ENCODE assay signal across 8 mouse cellular contexts in the genomic region with DNA sequence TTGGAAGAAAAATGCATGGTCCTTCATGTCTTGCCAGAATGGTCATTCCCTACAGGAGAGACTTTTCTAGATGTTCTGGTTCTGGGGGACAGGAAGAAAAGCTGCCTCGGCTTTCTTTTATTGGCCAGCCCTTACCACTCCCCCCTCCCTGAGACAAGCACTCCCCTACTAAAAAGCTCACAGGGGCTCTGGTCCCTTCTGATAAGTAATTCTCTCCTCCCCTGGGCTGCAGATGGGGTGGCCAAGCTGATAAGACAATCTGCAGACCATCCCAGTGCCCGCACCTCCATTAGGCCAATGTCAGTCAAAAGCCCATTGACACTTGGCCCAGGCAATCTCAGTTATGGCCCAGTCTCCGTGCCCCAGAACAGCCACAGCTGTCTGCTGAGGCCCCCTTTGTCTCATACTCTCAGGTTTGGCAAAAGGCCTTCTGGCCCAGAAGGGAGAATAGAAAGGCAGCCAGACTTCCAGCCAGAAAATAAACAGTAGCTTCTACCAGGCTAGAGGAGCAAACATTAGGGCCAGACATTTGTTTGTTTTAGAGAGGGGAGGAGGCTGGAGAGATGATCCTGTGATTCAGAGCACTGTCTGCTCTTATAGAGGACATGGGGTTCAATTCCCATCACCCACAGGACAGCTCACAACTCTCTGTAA. TPM values are rescaled to one million over a fixed set of nuclear protein-coding genes. Genes with fewer than 3 reads are reported as not detected.
DNase-seq lines count a peak whose midpoint lies in the region; ATAC-seq and TF ChIP-seq lines count a peak whose summit lies in the region.

No protein-coding gene starts in this region.

- H3K27me3 ChIP-seq in heart, embryonic 13.5 days (replicated peaks) = no peaks in the 10 kb centered on the region
- H3K27me3 ChIP-seq in liver, embryonic 13.5 days = no peaks in the 10 kb centered on the region
- no peaks in the 10 kb centered on the region for H3K27me3 ChIP-seq in thymus, adult 2 months (ENCODE audit: control insufficient read depth, insufficient read depth, low read length)

- peak overlapping the region; percentile 91 for H3K4me2 ChIP-seq in heart, embryonic 13.5 days
- H3K4me2 ChIP-seq in liver, embryonic 13.5 days = peak overlapping the region; percentile 94

- peak overlapping the region; percentile 47 for H3K9ac ChIP-seq in heart, embryonic 13.5 days
- H3K9ac ChIP-seq in liver, embryonic 13.5 days = peak overlapping the region; percentile 97

- peak overlapping the region; percentile 69 for H3K27ac ChIP-seq in heart, embryonic 13.5 days (replicated peaks)
- H3K27ac ChIP-seq in liver, embryonic 13.5 days = peak overlapping the region; percentile 100
- H3K27ac ChIP-seq in thymus, adult 2 months (ENCODE audit: control insufficient read depth, insufficient read depth, low read length) = no peak overlapping the region

- peak; percentile 75 for DNase-seq in left cerebral cortex, postnatal 4 days
- DNase-seq in left cerebral cortex, postnatal 14 days (ENCODE audit: low spot score in 2 of 2) = no peak
- DNase-seq in liver, embryonic 13.5 days = peak; percentile 85
- DNase-seq in spleen, postnatal 14 days (ENCODE audit: low spot score in 2 of 2) = peak; percentile 26 to 29
- DNase-seq in retina, postnatal 1 day = no peak
- DNase-seq in thymus, adult 2 months = no peak
- no peak for DNase-seq in urinary bladder, postnatal 14 days (ENCODE audit: low spot score)

- 24% methylated on average over 3 of the region's 3 CpGs for WGBS in heart, embryonic 13.5 days
- WGBS in liver, embryonic 13.5 days (ENCODE audit: insufficient replicate concordance) = 7% methylated on average over 3 of the region's 3 CpGs
- WGBS in thymus, adult 2 months = 94% methylated on average over 3 of the region's 3 CpGs

- peaks cover 12% of the 10 kb centered on the region for H3K36me3 ChIP-seq in heart, embryonic 13.5 days
- H3K36me3 ChIP-seq in liver, embryonic 13.5 days = peaks cover 53% of the 10 kb centered on the region
- no peaks in the 10 kb centered on the region for H3K36me3 ChIP-seq in thymus, adult 2 months (ENCODE audit: control insufficient read depth, insufficient read depth, low read length)

- H3K9me3 ChIP-seq in heart, embryonic 13.5 days = peaks cover 1% of the 10 kb centered on the region; the same call in 1 of the 2 replicates
- no peaks in the 10 kb centered on the region for H3K9me3 ChIP-seq in liver, embryonic 13.5 days (replicated peaks)

- intact Hi-C loops in left cerebral cortex, postnatal 4 days (cut with DNase I) = no loop called here
- intact Hi-C loops in left cerebral cortex, postnatal 14 days (cut with DNase I) = no loop called here

- ATAC-seq in heart, embryonic 13.5 days (ENCODE audit: extremely low read depth, insufficient number of reproducible peaks, low FRiP score, low TSS enrichment) = no peak
- ATAC-seq in liver, embryonic 13.5 days (ENCODE audit: low read depth) = peak; percentile 78

- no peak for TF ChIP-seq CTCF in thymus, adult 2 months (IDR thresholded peaks at IDR 0.05; ENCODE audit: borderline replicate concordance, control insufficient read depth, extremely low read depth, insufficient read depth, low read length, poor library complexity)

- no peak for TF ChIP-seq POLR2A in thymus, adult 2 months (IDR thresholded peaks at IDR 0.05; ENCODE audit: control insufficient read depth, extremely low read depth, insufficient read depth, low read length, poor library complexity)

- peak overlapping the region; percentile 77 for H3K4me3 ChIP-seq in heart, embryonic 13.5 days
- H3K4me3 ChIP-seq in liver, embryonic 13.5 days (replicated peaks) = peak overlapping the region; percentile 87
- H3K4me3 ChIP-seq in thymus, adult 2 months (ENCODE audit: control insufficient read depth, insufficient read depth, low read length) = no peak overlapping the region

- H3K4me1 ChIP-seq in heart, embryonic 13.5 days = peaks cover 49% of the 10 kb centered on the region
- peaks cover 82% of the 10 kb centered on the region for H3K4me1 ChIP-seq in liver, embryonic 13.5 days (replicated peaks)
- H3K4me1 ChIP-seq in thymus, adult 2 months (replicated peaks; ENCODE audit: control insufficient read depth, insufficient read depth, low read length) = peaks cover 10% of the 10 kb centered on the region

RNA-seq across cellular contexts. Expression of a gene that starts 3.1 kb away (rescaled TPM):
- total RNA-seq in left cerebral cortex, postnatal 4 days (2021) = 10 to 100 TPM; 20.7 to 22.8 TPM
- total RNA-seq in left cerebral cortex, postnatal 14 days (2021) = 10 to 100 TPM; 13.9 to 15.8 TPM
- polyA plus RNA-seq in heart, embryonic 13.5 days (2015; fragmentation: Nextera tagmentation; extraction: Ambion mirVana) = 17.4 and 19.2 TPM in 2 replicates
- 131 and 149 TPM in 2 replicates for polyA plus RNA-seq in liver, embryonic 13.5 days (2015; fragmentation: Nextera tagmentation; extraction: Ambion mirVana)
- polyA plus RNA-seq in thymus, adult 2 months (2012; rRNA removed) = 6.0 and 6.9 TPM in 2 replicates

RNA-seq across cellular contexts. Expression of a gene that starts 21.9 kb away (rescaled TPM):
- total RNA-seq in left cerebral cortex, postnatal 4 days (2021) = 1 to 10 TPM; 4.7 to 6.8 TPM
- 1 to 10 TPM; 1.8 to 2.1 TPM for total RNA-seq in left cerebral cortex, postnatal 14 days (2021)
- polyA plus RNA-seq in heart, embryonic 13.5 days (2015; fragmentation: Nextera tagmentation; extraction: Ambion mirVana) = 86.6 and 98.3 TPM in 2 replicates
- polyA plus RNA-seq in liver, embryonic 13.5 days (2015; fragmentation: Nextera tagmentation; extraction: Ambion mirVana) = 142 and 172 TPM in 2 replicates
- 47.7 and 52.1 TPM in 2 replicates for polyA plus RNA-seq in thymus, adult 2 months (2012; rRNA removed)

RNA-seq across cellular contexts. Expression of a gene that starts 22.1 kb away (rescaled TPM):
- total RNA-seq in left cerebral cortex, postnatal 4 days (2021) = 10 to 100 TPM; 26.5 to 29.8 TPM
- 10 to 100 TPM; 22.5 to 25.4 TPM for total RNA-seq in left cerebral cortex, postnatal 14 days (2021)
- polyA plus RNA-seq in heart, embryonic 13.5 days (2015; fragmentation: Nextera tagmentation; extraction: Ambion mirVana) = 27.5 and 28.0 TPM in 2 replicates
- polyA plus RNA-seq in liver, embryonic 13.5 days (2015; fragmentation: Nextera tagmentation; extraction: Ambion mirVana) = 25.0 and 31.4 TPM in 2 replicates
- 79.1 and 97.7 TPM in 2 replicates for polyA plus RNA-seq in thymus, adult 2 months (2012; rRNA removed)

RNA-seq across cellular contexts. Expression of a gene that starts 45.2 kb away (rescaled TPM):
- under 1 TPM; 0.16 to 0.24 TPM for total RNA-seq in left cerebral cortex, postnatal 4 days (2021)
- under 1 TPM; 0.53 to 0.85 TPM for total RNA-seq in left cerebral cortex, postnatal 14 days (2021)
- polyA plus RNA-seq in heart, embryonic 13.5 days (2015; fragmentation: Nextera tagmentation; extraction: Ambion mirVana) = 0.20 and 0.45 TPM in 2 replicates
- polyA plus RNA-seq in liver, embryonic 13.5 days (2015; fragmentation: Nextera tagmentation; extraction: Ambion mirVana) = 0.61 and 0.78 TPM in 2 replicates
- polyA plus RNA-seq in thymus, adult 2 months (2012; rRNA removed) = 2.2 and 2.8 TPM in 2 replicates

Comparison
In these comparisons a context has a peak if more than half of its experiments do, and no peak if none do; other contexts are left out.
1. DNase-seq: peak in left cerebral cortex, postnatal 4 days (single experiment), liver, embryonic 13.5 days (single experiment) and spleen, postnatal 14 days (2 of 2); none in left cerebral cortex, postnatal 14 days (0 of 2), retina, postnatal 1 day (single experiment), thymus, adult 2 months (single experiment) and urinary bladder, postnatal 14 days (single experiment).